Mouse (Mus musculus): Measurements from ENCODE around the gene Noxa1. TPM values are rescaled to one million over a fixed set of nuclear protein-coding genes. Genes with fewer than 3 reads are reported as not detected.

Noxa1 gene
- total and polyA plus RNA-seq, 2 experiments from 2014 or later = not detected

DNA sequence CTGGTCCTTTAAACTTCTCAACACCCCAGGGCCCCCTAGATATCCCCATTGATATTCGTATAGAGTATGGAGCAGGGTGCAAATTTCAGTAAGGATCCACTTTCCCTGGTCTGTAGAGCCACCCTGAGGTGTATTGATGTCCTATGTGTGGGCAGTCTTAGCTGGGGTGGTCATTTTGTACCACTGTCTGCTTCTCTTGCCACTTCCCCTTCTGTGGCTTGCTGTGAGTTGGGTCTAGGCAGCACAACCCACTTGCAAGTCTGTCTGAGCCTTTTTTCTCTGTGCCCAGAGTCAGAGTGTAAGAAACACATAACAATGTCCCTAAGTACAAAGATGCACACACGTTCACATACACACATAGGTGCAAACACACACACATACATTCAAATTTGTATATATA lies 19.4 kb upstream of the Noxa1 start:
- no peak for TF ChIP-seq CTCF (IDR thresholded peaks at IDR 0.05; ENCODE audit: low read depth)
- ATAC-seq (no peak), DNase-seq (no peak)
- Histone ChIP-seq H3K4me3 (ENCODE audit: low read depth, low read length) (no peak overlapping the region), H3K9ac (no peak overlapping the region), H3K4me1 (ENCODE audit: insufficient read depth) (no peaks in the 10 kb centered on the region), H3K9me3 (ENCODE audit: low read length) (no peaks in the 10 kb centered on the region), H3K27ac (ENCODE audit: low read depth, low read length) (no peak overlapping the region), H3K36me3 (ENCODE audit: insufficient read depth) (no peaks in the 10 kb centered on the region), H3K4me2 (ENCODE audit: low read depth) (no peak overlapping the region), H3K27me3 (ENCODE audit: insufficient read depth, low read length) (no peaks in the 10 kb centered on the region)
- 82% methylated on average over 2 of the region's 2 CpGs for WGBS

DNA sequence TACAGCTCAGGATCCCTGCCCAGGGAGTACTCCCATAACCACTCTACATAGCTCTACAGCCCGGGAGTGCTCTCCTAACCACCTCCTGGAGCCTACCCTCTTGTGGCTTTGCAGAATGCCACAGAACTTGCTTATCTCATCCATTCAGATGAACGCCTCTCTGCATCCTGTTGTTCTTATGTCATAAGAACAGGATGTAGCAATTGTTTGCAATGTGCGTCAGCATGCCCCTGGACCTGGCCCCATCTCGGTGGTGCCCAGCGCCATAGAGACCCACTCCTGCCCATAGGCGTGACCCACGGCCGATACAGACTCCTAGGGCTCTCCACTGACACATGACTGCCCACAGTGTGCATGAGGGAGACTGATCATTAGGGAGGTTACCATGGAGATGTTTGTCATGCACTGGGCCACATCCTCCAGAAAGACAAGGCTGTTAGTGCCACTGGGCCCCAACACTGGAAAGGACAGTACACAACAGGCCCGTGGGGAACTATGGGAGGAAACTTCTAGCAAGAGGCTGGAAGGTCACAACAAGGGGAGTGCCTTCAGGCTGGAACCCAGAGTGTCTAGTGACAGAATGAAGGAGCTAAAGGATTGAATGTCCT lies 16.3 kb upstream of the Noxa1 start:
- DNase-seq = no peak

DNA sequence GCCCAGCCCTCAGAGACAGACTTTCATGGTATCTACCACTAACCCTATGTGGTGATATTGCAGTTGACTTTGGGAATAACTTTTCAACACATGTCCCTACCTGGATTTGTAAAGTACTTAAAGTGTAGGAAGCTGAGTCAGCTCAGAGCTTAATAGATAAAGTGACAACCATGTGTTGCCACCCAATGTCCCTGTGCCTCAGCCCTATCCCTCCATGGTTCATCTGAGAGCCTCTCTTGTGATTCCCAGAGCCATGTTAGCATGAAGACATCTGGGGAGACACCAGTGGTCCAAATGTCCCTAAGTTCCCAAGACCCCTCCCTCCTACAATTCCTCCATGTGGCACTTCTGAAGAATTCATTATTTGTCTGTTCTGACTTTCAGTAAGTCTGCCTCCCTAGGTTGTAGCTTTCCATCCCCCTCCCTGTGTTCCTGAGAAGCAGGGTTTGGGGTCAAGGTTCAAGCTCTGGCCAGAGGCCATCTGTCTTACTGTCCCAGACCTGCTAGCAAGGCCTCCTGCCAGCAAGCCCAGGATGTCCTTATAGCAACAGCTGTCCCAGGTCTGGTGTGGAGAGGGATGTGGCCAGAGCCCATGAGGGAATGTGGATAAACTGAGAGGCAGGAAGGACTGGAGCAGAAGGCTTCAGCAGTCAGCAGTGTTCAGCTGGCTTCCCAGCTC lies 15.7 kb upstream of the Noxa1 start:
- H3K36me3 ChIP-seq (ENCODE audit: insufficient read depth) = no peaks in the 10 kb centered on the region
- ATAC-seq (no peak), DNase-seq (no peak)
- H3K27me3 ChIP-seq (ENCODE audit: insufficient read depth, low read length) = no peaks in the 10 kb centered on the region
- no peaks in the 10 kb centered on the region for H3K9me3 ChIP-seq (ENCODE audit: low read length)
- H3K27ac ChIP-seq (ENCODE audit: low read depth, low read length) = no peak overlapping the region
- no peak overlapping the region for H3K4me2 ChIP-seq (ENCODE audit: low read depth)
- H3K4me1 ChIP-seq (ENCODE audit: insufficient read depth) = no peaks in the 10 kb centered on the region
- TF ChIP-seq CTCF (IDR thresholded peaks at IDR 0.05; ENCODE audit: low read depth) = no peak
- H3K9ac ChIP-seq = no peak overlapping the region
- H3K4me3 ChIP-seq (ENCODE audit: low read depth, low read length) = no peak overlapping the region

More for the DNA sequence above, 16.3 kb upstream of the Noxa1 start:
- Histone ChIP-seq H3K4me2 (ENCODE audit: low read depth) (no peak overlapping the region), H3K36me3 (ENCODE audit: insufficient read depth) (no peaks in the 10 kb centered on the region), H3K4me1 (ENCODE audit: insufficient read depth) (no peaks in the 10 kb centered on the region), H3K9me3 (ENCODE audit: low read length) (no peaks in the 10 kb centered on the region), H3K27me3 (ENCODE audit: insufficient read depth, low read length) (no peaks in the 10 kb centered on the region), H3K9ac (no peak overlapping the region), H3K27ac (ENCODE audit: low read depth, low read length) (no peak overlapping the region), H3K4me3 (ENCODE audit: low read depth, low read length) (no peak overlapping the region)
- 63% methylated on average over 9 of the region's 9 CpGs for WGBS
- no peak; the same call in 1 of the 2 replicates for ATAC-seq
- no peak for TF ChIP-seq CTCF (IDR thresholded peaks at IDR 0.05; ENCODE audit: low read depth)

DNA sequence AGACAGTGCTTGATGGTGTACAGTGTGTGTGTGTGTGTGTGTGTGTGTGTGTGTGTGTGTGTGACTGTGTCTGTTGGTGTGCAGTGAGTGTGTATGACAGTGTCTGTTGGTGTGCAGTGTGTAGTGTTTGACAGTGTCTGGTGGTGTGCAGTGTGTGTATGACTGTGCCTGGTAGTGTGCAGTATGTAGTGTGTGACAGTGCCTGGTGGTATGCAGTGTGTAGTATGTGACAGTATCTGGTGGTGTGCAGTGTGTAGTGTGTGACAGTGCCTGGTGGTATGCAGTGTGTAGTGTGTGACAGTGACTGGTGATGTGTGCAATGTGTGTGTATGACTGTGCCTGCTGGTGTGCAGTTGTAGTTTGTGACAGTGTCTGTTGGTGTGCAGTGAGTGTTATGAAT lies 14.5 kb upstream of the Noxa1 start:
- Histone ChIP-seq H3K4me2 (ENCODE audit: low read depth) (no peak overlapping the region), H3K27ac (ENCODE audit: low read depth, low read length) (no peak overlapping the region), H3K27me3 (ENCODE audit: insufficient read depth, low read length) (no peaks in the 10 kb centered on the region), H3K4me1 (ENCODE audit: insufficient read depth) (no peaks in the 10 kb centered on the region), H3K36me3 (ENCODE audit: insufficient read depth) (no peaks in the 10 kb centered on the region), H3K9me3 (ENCODE audit: low read length) (no peaks in the 10 kb centered on the region), H3K4me3 (ENCODE audit: low read depth, low read length) (no peak overlapping the region), H3K9ac (no peak overlapping the region)
- no peak for TF ChIP-seq CTCF (IDR thresholded peaks at IDR 0.05; ENCODE audit: low read depth)
- DNase-seq = no peak
- peak; percentile 27 for ATAC-seq

DNA sequence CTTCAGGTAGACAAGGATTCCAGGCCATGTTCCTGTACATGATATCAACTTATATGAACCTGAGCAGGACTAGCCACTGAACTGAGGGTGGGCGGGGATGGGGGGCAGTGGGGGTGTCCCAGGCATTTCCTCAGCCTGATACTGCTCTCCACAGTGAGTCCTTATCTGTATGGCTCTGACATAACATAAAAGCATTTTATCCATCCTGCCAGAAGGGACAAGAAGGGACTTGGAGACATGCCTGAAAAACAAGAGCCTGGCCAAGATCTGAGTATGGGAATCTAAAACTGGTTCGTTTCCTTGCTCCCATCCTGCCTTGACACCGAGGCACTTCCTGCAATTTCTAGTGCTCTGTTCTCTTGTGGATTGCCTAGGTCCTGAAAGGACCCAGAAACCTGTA lies 11.1 kb upstream of the Noxa1 start:
- 70% methylated on average over 3 of the region's 3 CpGs for WGBS
- peak; percentile 44 for DNase-seq
- no peak overlapping the region for H3K9ac ChIP-seq

DNA sequence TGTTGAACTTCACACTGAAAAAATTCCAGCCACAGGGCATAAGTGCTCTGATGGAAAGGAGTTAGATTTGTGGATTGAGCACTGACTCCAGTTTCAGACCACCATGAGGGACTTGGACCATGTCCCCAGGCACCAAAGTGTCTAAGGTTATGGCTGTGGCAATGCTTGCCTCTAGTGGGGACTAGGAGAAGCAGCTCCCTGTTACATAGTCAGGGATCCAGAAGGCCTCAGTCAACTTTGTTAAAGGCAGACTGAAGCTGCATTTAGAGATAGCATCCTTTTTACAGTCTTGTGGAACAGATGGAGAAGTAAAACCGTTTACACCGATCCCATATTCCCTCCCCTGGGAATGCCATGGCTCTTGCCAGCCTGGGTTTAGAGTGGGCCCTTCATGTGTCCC lies 9.2 kb upstream of the Noxa1 start:
- no peak overlapping the region for H3K9ac ChIP-seq
- H3K4me2 ChIP-seq (ENCODE audit: low read depth) = no peak overlapping the region
- ATAC-seq (peak; percentile 50), DNase-seq (no peak)
- no peaks in the 10 kb centered on the region for H3K4me1 ChIP-seq (ENCODE audit: insufficient read depth)
- H3K9me3 ChIP-seq (ENCODE audit: low read length) = no peaks in the 10 kb centered on the region
- 0 out of 2 replicates have a peak, but pooled peaks have one; percentile 14 for TF ChIP-seq CTCF (IDR thresholded peaks at IDR 0.05; ENCODE audit: low read depth)
- H3K27ac ChIP-seq (ENCODE audit: low read depth, low read length) = no peak overlapping the region
- H3K27me3 ChIP-seq (ENCODE audit: insufficient read depth, low read length) = no peaks in the 10 kb centered on the region
- H3K4me3 ChIP-seq (ENCODE audit: low read depth, low read length) = no peak overlapping the region
- 85% methylated on average over 2 of the region's 2 CpGs for WGBS
- no peaks in the 10 kb centered on the region for H3K36me3 ChIP-seq (ENCODE audit: insufficient read depth)

More for the DNA sequence above, 11.1 kb upstream of the Noxa1 start:
- ATAC-seq = peak; percentile 25; the same call in 1 of the 2 replicates
- no peaks in the 10 kb centered on the region for H3K4me1 ChIP-seq (ENCODE audit: insufficient read depth)
- TF ChIP-seq CTCF (IDR thresholded peaks at IDR 0.05; ENCODE audit: low read depth) = no peak
- H3K9me3 ChIP-seq (ENCODE audit: low read length) = no peaks in the 10 kb centered on the region
- H3K27ac ChIP-seq (ENCODE audit: low read depth, low read length) = no peak overlapping the region
- H3K36me3 ChIP-seq (ENCODE audit: insufficient read depth) = no peaks in the 10 kb centered on the region
- H3K27me3 ChIP-seq (ENCODE audit: insufficient read depth, low read length) = no peaks in the 10 kb centered on the region
- H3K4me2 ChIP-seq (ENCODE audit: low read depth) = no peak overlapping the region
- no peak overlapping the region for H3K4me3 ChIP-seq (ENCODE audit: low read depth, low read length)

DNA sequence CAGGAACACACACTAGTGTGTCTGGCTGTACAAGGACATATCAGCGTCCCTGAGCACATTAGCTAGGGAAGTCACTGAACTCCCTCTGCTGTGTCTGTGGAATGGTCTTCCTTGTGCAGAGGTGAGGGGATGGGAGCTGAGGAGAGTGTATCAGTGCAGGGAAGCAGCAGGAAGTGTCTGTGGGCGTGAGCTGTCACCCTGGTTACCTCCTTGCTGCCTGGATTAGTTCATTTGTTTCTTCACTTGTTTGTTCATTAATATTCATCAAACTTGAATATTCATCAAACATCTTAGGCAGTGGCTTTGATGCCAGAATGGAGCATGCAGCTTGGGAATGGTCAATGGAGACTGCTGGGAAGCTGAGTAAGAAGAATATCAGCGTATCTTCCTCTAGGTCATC lies 4.8 kb upstream of the Noxa1 start:
- H3K4me3 ChIP-seq (ENCODE audit: low read depth, low read length) = no peak overlapping the region
- H3K27me3 ChIP-seq (ENCODE audit: insufficient read depth, low read length) = 0 out of 2 replicates have a peak, but pooled peaks cover 2% of the 10 kb centered on the region
- DNase-seq (peak; percentile 16), ATAC-seq (peak; percentile 77)
- no peak overlapping the region for H3K27ac ChIP-seq (ENCODE audit: low read depth, low read length)
- no peaks in the 10 kb centered on the region for H3K4me1 ChIP-seq (ENCODE audit: insufficient read depth)
- WGBS = 37% methylated on average over 3 of the region's 3 CpGs
- H3K9ac ChIP-seq = no peak overlapping the region
- no peak for TF ChIP-seq CTCF (IDR thresholded peaks at IDR 0.05; ENCODE audit: low read depth)
- H3K36me3 ChIP-seq (ENCODE audit: insufficient read depth) = no peaks in the 10 kb centered on the region
- H3K4me2 ChIP-seq (ENCODE audit: low read depth) = no peak overlapping the region
- no peaks in the 10 kb centered on the region for H3K9me3 ChIP-seq (ENCODE audit: low read length)
